Mouse (Mus musculus) kidney, adult 2 months (tissue): ENCODE measurements at regions not wholly inside any gene's neighbourhood (a gene's known extent, or its start where the extent isn't known, plus 50 kb on each side); places are given as distances from the start of the nearest gene placed in this dataset.

ENCODE experiments used
- CTCF ChIP-seq: fragments of 200-500 bp; conservative IDR thresholded peaks from 2 replicates; pipeline ENCODE4 v1.5.1; 2011; ENCODE audit warnings: low read depth, mild to moderate bottlenecking, control low read depth, low read length, moderate library complexity, mixed read lengths; ENCODE audit not compliant: insufficient read depth, insufficient read length
- POLR2A ChIP-seq: fragments of 200-500 bp; IDR thresholded peaks from one replicate; pipeline ENCODE4 v1.6.1; 2011; ENCODE audit warnings: low read depth, low read length, control low read depth

- TF ChIP-seq CTCF (no peak), POLR2A (no peak)
Observed at GRCm38 (mm10) chr3:9101240-9101639, 508.6 kb downstream of the Zfp704 start.
